Mouse (Mus musculus): ENCODE data around the gene Dnajb14.

Dnajb14 gene

GRCm38 (mm10) chr3:137863330-137864123, 3.9 kb upstream of the Dnajb14 start:
- in situ Hi-C loops (cut with MseI, MboI): no loop called here

- in situ Hi-C loops (cut with MseI, MboI): no loop called here
Measured at GRCm38 (mm10) chr3:137864124-137864987, 3.1 kb upstream of the Dnajb14 start, which contains the start of gene H2afz. Gene H2afz (plus strand): TSS chr3:137864487.

- in situ Hi-C loops (cut with MseI, MboI): no loop called here
Measured at GRCm38 (mm10) chr3:137864988-137865982, 2.2 kb upstream of the Dnajb14 start.

GRCm38 (mm10) chr3:137867133-137867436, 390 bp upstream of the Dnajb14 start:
- in situ Hi-C loops (cut with MseI, MboI): no loop called here

- in situ Hi-C loops (cut with MseI, MboI): no loop called here
Measured at GRCm38 (mm10) chr3:137868094-137868913, 829 bp downstream of the Dnajb14 start.

- in situ Hi-C loops (cut with MseI, MboI): no loop called here
Measured at GRCm38 (mm10) chr3:137869395-137869794, 1.9 kb downstream of the Dnajb14 start.

GRCm38 (mm10) chr3:137879313-137879712, 11.8 kb downstream of the Dnajb14 start:
- in situ Hi-C loops (cut with MseI, MboI): no loop called here

- in situ Hi-C loops (cut with MseI, MboI): no loop called here
Measured at GRCm38 (mm10) chr3:137880109-137880748, 12.8 kb downstream of the Dnajb14 start.

GRCm38 (mm10) chr3:137881093-137881492, 13.6 kb downstream of the Dnajb14 start:
- in situ Hi-C loops (cut with MseI, MboI): no loop called here

GRCm38 (mm10) chr3:137887961-137888360, 20.5 kb downstream of the Dnajb14 start:
- in situ Hi-C loops (cut with MseI, MboI): no loop called here

- in situ Hi-C loops (cut with MseI, MboI): loop anchor here in 1 of 2 experiments (10.0 kb wide), 1 partner anchor 106 kb away; no protein-coding TSS in a partner anchor
Measured at GRCm38 (mm10) chr3:137891089-137891488, 23.6 kb downstream of the Dnajb14 start.

GRCm38 (mm10) chr3:137892118-137892517, 24.6 kb downstream of the Dnajb14 start:
- in situ Hi-C loops (cut with MseI, MboI): loop anchor here in 1 of 2 experiments (10.0 kb wide), 1 partner anchor 107 kb away; no protein-coding TSS in a partner anchor

GRCm38 (mm10) chr3:137893789-137894188, 26.3 kb downstream of the Dnajb14 start:
- in situ Hi-C loops (cut with MseI, MboI): loop anchor here in 1 of 2 experiments (10.0 kb wide), 1 partner anchor 109 kb away; no protein-coding TSS in a partner anchor

GRCm38 (mm10) chr3:137895196-137895595, 27.7 kb downstream of the Dnajb14 start:
- in situ Hi-C loops (cut with MseI, MboI): loop anchor here in 1 of 2 experiments (10.0 kb wide), 1 partner anchor 110 kb away; no protein-coding TSS in a partner anchor

GRCm38 (mm10) chr3:137896386-137896785, 28.9 kb downstream of the Dnajb14 start:
- in situ Hi-C loops (cut with MseI, MboI): loop anchor here in 1 of 2 experiments (10.0 kb wide), 1 partner anchor 112 kb away; no protein-coding TSS in a partner anchor

- in situ Hi-C loops (cut with MseI, MboI): loop anchor here in 1 of 2 experiments (10.0 kb wide), 1 partner anchor 112 kb away; no protein-coding TSS in a partner anchor
Measured at GRCm38 (mm10) chr3:137896867-137897266, 29.4 kb downstream of the Dnajb14 start.

GRCm38 (mm10) chr3:137897685-137898084, 30.2 kb downstream of the Dnajb14 start:
- in situ Hi-C loops (cut with MseI, MboI): loop anchor here in 1 of 2 experiments (10.0 kb wide), 1 partner anchor 113 kb away; no protein-coding TSS in a partner anchor

GRCm38 (mm10) chr3:137900149-137900548, 32.7 kb downstream of the Dnajb14 start:
- in situ Hi-C loops (cut with MseI, MboI): no loop called here

- in situ Hi-C loops (cut with MseI, MboI): no loop called here
Measured at GRCm38 (mm10) chr3:137913093-137913492, 45.6 kb downstream of the Dnajb14 start.
